1 mouse cellular context compared by ENCODE assay signal in the genomic region with DNA sequence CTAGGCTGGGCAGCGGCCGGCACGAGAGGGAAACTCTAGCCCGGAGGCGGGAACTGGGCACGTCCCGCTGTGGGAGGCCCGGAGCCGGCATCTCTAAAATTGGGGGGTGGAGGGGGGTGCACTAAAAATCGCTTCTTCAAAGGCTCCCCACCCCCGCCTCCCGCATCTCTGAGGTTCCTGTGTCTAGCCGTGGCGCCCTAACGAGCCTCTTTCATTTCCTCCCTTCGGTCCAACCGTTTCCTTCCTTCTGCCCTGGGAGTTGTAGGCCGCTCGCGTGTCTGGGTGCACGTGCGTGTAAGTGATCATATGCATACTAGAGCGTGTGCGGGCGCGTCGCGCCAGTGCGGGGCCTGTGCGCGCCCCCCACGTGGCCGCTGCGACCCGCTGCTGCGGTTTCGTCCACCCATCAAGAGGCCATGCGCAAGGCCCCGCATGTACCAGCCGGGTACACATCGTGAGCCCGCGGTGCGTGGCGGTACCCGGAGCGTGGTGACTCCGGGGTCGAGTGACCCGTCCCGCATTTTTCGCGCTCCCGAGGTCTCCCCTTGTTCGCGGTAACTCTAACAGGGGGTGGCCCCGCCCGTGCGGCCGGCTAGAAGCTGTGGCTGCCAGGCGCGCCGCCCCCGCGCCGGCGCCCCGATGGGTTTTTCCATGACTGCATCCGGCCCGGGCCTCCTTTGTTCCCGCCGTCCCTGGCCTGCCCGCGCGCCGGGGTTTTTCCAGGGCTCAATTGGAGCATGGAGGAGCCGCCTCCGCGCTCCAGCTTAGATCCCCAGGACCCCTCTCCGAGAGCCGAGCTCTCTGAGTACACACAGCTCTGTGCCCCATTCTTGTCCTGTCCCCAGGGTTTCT.
TF ChIP-seq lines count a peak whose summit lies in the region.

No protein-coding gene starts in this region.

TF ChIP-seq in CH12.LX, 34 proteins besides CTCF, POLR2A, EP300 and RAD21 (continued from another document):
- TF ChIP-seq ZKSCAN1 (IDR thresholded peaks at IDR 0.05; ENCODE audit: borderline replicate concordance, low read depth, low read length) (no peak), PAX5 (IDR thresholded peaks at IDR 0.05; ENCODE audit: low read length) (no peak), NELFE (IDR thresholded peaks at IDR 0.05; ENCODE audit: low read depth, low read length) (peak; percentile 54), ZNF384 (IDR thresholded peaks at IDR 0.05; ENCODE audit: low read depth, low read length) (no peak), MAX (IDR thresholded peaks at IDR 0.05; ENCODE audit: low read length) (peak; percentile 88; the same call in 1 of the 2 replicates), POLR2AphosphoS2 (IDR thresholded peaks at IDR 0.05; ENCODE audit: low read depth, low read length) (peak; percentile 53; the same call in 1 of the 2 replicates), IRF4 (IDR thresholded peaks at IDR 0.05; ENCODE audit: low read depth, low read length) (peak; percentile 68; the same call in 1 of the 2 replicates), ETS1 (conservative IDR thresholded peaks at IDR 0.05; ENCODE audit: low read depth, low read length) (no peak; the same call in none of the 2 replicates), MYC (IDR thresholded peaks at IDR 0.05; ENCODE audit: low read depth, low read length) (peak; percentile 91)
